Mouse (Mus musculus): ENCODE data around the gene Cideb. TPM values are rescaled to one million over a fixed set of nuclear protein-coding genes. Genes with fewer than 3 reads are reported as not detected.

The Cideb gene
- polyA plus RNA-seq, 3 experiments from 2014 or later, result not detected

DNA sequence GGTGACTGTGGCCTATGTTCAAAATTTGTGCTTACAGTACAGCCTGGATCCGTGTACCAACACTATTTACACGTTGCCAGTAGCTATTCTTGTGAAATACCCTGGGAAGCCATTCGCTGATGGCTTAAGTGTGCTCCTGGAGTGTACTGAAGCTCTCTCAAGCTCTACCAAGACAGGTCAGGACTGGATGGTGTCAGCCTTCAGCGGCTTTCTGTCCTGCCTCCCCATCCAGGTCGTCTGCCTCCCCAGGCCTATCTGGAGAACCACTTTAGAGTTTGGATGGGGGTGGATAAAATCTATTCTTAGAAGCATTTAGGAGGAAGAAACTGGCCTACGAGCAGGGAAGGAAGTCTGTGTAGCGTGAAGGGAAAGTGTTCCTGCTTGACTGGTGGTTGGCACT lies 4.9 kb upstream of the Cideb start:
- no peak for ATAC-seq

DNA sequence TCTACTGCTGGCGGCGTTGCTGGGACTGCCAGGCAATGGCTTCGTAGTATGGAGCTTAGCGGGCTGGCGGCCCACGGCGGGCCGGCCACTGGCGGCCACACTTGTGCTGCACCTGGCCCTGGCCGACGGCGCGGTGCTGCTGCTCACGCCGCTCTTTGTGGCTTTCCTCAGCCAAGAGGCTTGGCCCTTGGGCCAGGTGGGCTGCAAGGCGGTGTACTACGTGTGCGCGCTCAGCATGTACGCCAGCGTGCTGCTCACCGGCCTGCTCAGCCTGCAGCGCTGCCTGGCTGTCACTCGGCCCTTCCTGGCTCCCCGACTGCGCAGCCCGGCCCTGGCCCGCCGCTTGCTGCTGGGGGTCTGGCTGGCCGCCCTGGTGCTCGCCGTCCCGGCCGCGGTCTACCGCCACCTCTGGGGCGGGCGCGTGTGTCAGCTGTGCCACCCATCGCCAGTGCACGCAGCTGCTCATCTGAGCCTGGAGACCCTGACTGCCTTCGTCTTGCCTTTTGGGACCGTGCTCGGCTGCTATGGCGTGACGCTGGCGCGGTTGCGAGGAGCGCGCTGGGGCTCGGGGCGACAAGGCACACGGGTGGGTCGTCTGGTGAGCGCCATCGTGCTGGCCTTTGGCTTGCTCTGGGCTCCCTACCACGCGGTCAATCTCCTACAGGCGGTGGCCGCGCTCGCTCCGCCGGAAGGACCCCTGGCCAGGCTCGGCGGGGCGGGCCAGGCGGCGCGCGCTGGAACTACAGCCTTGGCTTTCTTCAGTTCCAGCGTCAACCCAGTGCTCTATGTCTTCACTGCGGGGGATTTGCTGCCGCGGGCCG lies 4.0 kb upstream of the Cideb start:
- ATAC-seq, result no peak

DNA sequence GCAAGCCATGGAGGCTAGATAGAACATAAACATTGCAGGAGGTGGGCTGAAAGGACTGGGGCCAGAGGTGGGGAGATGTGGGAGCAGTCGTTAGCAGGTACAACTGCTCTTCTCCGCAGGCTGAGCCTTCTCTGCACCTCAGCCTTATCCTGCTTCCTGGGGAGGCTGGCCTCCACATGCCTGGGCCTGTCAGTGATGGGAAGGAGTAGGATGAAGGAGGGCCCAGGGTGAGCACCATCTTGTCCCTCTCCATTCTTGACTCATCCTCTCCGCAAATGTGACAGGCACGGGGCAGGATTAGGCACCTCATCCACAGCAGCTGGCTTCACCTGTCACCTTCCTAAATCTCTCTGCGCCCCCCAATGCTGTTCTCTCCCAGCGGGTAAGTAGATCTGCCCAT lies 2.9 kb upstream of the Cideb start, which contains the start of gene Ltb4r2:
Ltb4r2 (plus strand) TSS at position 266 of the 400 bp plus-strand sequence.
- no peak for ATAC-seq

DNA sequence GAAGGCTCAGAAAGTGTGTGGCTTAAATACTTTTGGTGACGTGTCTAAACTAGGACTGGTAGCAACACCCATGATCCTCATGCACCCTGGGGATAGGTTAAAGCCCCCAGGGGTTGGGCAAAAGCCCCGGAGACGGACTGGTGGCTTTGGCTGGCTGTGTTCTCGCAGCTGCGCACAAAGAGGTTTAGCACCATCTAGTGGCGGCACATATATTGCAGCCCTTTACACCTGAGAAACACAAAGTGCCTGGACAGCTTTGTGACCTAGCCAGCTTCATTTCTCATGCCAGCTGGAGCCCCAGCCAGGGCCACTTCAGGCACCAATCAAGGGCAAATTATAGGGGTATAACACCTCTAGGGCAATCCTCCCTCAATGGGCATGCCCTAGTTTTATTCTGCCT lies 1.9 kb upstream of the Cideb start:
- peak; percentile 58 for ATAC-seq

DNA sequence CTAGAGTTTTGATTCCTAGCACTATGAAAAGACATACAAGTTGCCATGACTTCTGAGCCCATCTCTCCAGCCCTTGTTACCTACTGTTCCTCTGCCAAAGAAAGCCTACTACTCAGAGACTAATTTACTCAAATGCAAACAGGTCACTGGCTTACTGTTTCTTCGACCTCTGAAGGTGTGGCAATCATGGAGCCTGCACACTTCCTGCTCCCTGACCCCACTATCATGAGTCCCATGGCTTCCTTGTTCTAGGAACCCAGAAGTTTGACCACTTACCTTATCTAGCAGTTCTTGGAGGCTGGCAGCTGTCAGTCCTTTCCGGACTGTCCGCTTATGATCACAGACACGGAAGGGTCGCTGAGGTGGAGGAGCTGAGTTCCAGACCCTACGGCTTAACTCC lies 692 bp downstream of the Cideb start:
- no peak for ATAC-seq

DNA sequence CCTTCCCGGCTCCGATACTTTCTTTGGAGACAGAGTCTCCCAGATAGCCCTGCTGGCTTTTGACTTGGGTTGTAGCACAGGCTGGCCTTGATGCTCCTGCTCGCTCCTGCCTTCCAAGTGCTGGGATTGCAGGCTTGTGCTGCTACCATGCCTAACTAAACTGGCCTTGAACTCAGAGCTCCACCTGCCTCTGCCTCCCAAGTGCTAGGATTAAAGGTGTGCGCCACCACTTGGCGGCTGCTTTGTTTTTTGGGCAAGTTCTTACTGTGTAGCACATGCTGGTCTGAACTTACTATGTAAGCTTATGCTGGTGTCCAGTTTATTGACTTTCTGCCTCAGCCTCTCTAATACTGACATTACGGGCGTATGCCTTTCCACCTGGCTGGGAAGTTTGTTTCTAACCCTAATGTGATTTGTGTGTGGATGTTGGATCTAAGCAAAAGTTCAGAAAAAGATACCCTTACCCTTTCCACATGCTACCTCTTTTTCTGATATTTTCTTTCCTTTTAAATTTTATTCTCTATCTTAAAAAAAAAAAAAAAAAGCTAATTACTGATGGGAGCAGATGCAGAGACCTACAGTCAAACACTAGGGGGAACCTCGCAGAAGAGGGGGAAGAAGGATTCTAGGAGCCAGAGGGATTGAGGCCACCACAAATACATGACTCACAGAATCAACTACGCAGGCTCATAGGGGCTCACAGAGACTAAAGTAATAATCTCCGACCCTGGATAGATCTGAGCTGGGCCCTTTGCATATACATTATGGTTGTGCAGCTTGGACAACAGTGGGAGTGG lies 11.0 kb downstream of the Cideb start:
- ATAC-seq, result no peak

DNA sequence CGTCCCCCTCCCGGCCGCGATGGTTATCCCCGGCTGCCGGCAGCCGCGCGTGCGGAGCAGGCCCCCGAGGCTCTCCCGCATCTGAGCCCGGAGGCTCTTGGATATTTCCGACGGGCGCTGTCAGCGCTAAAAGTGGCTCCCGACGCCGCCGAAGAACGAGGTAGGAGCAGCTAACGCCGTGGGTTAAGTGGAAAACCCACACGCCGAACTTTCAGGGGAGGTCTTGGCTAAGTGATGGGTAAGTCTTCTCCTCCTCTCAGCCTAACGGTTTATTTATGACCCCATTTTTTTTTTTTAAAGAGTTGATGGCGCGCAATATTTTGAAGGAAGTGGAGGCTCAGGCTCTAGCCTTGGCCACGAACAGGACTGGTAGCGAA lies 12.4 kb downstream of the Cideb start:
- ATAC-seq, result peak; percentile 4

DNA sequence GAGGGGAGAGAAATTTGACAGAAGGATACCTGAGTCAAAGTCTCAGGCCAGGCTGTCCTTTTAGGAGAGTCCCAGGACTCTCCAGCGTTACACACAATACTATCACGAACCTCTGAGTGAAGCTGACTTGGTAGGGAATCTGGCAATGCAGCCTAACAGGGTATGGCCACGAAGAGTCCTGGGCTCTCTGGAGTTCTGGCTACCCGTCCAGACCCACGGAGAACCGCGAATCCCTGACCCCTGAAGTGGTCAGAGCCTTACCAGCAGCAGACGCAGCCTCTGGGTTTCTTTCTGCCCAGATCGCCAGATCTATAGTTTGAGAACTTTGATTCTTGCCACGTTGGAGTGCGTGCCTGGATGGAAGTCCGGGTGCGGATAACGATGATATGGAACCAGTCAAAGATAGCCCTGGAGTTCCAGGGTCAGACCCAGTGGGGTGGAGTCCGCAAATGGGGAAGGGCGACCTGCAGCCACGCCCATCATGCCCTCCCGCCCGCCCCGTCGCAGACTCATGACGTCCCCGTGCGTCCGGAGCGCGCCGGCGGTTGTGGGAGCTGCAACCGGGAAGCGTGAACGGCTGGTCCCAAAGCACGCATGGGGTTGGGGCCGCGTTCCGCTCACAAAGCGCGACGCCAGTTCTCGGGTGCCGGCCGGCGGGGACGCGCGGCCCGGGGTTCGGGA lies 12.9 kb downstream of the Cideb start, which contains the start of the genes Dhrs1 and Nop9:
Dhrs1 (minus strand) TSS at position 511 of the 681 bp plus-strand sequence.
Nop9 (plus strand) TSS at position 514 of the 681 bp plus-strand sequence.
- ATAC-seq, result peak; percentile 65

DNA sequence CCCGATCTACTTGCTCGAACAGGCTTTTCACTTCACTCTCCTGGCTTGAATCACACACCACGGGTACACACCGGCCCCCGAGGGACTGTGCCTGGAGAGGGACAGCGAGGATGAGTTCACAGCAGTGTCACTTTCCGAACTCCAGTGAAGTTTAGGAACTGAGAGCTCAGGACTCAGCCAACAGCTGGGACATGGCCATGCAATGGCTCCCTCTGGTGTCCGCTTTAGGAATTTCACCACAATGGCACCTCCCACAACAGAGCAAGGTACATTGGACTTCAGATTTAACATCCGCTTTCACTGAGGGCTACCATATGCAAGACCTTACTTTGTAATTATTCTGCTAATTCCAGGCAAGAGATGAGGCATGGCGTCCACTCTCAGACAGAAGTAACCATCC lies 14.5 kb downstream of the Cideb start:
- peak; percentile 75 for ATAC-seq

DNA sequence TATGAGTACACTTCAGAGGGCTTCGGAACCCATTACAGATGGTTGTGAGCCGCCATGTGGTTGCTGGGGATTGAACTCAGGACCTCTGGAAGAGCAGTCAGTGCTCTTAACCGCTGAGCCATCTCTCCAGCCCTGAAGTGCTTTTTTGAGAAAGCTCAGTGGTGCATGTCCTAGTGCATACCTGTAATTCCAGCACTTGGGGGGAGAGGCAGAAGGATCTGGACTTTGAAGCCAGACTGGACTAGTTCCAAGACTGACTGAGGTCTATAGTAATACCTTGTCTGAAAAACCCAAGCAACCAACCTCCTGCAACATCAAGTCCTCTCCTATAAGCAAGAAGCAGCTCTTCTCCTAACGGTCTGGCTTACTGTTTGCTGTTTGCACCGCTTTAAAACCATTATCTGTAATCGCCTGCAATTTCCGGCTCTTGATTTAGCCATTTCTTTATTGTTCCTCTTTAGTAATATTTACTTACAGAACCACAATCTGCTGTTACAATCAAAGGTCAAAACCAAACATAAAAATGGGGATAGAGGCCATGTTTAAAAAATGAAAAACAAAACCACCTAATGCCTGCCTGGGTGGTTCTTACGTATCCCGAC lies 21.1 kb downstream of the Cideb start:
- ATAC-seq, result no peak

DNA sequence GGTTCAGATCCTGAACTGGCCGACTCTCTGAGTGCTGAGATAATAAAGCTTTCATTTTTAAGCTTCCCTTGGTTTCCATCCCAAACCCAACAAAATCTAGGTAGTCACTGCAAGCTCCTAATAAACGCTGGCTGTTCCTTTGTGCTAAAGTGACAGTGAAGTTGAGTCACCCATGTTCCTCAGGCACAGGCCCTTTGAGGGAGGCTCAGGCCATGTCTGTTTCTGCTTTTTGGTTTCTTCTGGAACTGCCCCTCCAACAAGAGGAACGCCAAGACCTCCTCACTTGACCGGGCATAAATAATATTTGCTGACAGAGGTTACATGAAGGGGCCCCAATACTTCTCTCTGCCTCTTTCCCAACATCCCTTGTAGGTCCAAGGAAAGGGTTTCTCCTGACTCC lies 22.5 kb downstream of the Cideb start:
- ATAC-seq, result no peak

DNA sequence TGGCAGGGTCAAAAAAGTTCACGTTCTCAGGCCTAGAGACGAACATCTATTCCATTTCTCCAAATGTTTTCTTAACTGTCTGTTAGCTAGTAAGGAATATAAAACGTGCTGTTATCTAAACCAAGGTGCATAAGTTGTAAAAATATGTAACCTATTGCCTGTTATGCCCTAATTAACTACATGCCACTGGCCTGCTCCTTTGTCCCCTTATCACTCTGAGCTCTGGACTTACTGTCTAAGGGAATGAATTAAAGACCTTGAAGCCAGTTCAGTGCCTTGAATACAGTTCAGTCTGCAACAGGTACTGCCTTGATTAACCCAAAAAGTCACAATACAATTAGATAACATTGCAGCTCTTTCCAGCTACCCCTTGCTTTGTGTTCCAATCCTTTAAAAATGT lies 22.9 kb downstream of the Cideb start:
- ATAC-seq, result no peak

DNA sequence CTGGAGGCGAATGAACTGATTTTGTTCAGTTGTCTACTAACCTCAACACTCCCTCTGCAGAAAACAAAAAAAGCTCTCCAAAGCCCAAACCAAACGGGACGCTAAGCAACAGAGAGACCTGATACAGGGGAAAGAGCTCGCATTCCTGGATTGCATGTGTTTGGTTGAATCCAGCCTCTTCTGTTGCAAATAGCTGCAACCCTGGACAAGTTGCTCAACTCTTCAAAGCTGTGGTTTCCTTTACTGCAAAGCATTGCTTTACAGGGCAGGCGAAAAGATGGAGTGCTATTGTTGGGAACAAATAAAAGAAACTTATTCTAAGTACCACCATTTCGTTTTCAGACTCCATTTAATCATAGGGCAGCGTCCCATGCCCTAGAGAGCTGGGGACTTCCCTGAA lies 23.4 kb downstream of the Cideb start:
- ATAC-seq, result no peak

DNA sequence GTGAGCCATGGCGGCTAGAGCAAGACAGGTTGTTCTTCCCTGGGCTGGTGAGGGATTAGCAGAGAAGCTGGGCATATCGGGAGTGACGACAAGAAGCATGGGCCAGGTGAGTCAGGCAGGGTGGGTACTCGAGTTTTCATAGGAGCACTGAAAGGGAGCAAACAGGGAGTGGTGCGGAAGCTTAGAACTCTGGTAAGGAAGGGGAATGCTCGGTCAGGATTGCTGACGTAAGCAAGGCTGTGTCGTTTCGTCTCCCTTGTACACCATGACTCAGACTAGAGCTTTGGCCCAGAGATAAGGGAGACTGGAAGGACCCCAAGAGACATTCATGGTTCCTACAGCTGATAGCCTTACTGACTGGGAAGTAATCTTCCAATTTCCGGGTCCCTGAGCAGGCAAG lies 24.4 kb downstream of the Cideb start:
- no peak for ATAC-seq

DNA sequence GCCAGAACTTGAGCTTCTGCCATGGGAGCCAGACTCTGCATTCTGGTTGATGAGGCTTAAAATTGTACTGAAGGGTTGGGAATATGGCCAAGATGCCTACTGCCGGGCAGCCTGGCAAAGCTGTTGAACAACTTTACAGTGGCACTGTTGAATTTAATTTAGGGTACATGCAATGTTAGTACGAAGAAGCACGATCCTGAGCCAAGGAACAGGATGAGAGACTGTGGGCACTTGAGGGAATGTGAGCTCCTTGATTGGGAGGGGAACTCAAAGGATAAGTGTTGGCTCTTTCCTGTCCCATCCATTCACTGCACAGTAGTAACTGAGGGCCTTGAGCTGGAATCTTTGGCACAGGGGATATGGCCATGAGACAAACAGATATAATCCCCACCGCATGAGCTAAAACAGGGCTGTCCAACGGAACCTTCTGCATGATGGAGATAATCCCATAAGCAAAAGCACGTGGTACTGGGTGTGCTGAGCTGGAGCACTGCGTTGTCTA lies 27.7 kb downstream of the Cideb start:
- ATAC-seq, result no peak

DNA sequence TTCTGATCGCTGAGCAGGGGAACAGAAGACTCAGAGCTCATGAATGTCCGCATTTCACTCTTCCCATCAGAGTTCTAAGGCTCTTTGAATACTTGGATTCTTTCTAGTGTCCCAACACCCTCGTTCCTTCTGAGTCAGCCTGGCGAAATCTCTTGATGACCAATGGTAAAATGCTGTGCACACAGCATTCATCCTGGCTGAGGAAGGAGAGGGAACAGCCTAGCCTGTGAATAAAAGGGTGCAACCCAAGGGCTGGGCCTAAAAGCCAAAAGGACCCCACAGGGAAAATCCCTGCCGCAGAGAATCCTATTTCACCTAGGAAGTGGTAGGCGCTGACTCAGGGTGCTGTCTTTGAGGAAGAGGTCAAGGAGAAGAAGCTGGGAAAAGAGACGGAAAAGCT lies 28.1 kb downstream of the Cideb start:
- no peak for ATAC-seq

DNA sequence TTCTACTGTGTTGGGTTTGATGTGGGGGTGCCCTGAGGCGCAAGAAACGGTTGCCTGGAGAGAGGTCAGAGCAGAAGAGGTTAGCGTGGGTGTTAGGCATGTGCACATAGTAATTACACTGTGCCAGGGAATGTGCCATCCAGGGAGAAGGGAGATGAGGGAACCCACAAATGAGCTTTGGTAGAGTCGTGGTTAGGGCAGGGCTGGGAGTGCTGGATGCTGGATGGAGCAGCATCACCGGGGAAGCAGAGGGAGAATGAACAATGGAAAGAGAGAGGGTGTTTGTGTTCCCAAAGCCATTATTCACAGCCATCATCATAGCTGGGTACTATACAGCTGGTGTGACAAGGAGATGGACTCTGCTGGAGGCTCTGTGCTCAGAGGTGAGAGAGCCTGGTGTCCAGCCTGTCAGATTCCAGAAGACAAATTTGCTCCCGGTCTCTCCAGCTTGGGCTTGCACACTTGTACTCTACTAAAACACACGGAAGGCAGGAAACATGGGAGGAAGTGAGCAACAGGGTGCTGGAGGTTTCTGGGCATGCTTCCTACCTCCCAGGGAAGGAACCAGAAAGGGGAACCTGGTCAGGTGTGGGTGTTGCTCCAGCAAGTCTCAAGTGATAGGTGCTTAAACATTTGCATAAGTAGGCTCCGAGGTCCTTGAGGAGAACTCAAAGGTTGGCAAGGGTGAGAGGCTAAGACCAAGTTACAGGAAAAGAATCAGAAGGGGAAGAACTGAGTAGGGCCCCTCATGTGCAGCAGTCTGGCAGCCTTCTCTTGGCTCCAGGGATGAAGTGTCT lies 30.2 kb downstream of the Cideb start:
- no peak for ATAC-seq

DNA sequence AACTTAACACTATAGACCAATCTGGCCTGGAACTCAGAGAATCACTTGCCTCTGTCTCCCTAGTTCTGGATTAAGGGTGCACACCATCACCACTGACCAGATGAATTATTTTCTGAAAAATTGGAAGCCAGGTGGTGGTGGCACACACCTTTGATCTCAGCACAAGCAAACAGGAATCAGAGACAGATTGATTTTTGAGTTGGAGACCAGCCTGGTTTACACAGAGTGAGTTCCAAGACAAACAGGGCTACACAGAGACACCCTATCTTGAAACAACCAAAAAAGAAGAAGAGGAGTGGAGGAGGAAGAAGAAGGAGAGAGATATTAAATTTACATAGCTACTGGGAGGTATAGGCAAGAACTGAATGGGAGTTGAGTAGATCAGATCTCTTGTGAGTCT lies 32.0 kb downstream of the Cideb start:
- no peak for ATAC-seq

DNA sequence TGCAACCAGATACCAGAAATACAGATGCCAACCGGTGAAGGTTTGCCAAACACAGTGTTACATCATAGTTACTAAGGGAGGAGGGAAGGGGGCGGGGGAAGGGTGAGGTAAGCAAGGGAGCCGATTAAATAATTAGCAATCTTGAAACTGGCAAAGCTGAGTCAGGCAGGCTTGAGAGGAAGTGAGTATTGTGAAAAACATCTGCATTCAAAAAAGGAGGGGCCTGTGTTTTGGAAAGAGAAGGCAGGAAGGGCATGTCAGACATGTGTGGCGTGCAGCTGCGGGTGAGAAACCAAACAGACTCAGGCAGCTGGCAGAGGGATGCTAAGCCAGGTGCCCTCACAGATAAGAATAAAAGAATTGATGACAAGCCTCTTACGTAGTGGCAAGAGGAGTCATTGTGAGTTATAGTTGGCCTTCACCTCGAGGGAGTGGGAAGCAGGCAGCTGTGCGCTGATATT lies 33.8 kb downstream of the Cideb start:
- ATAC-seq, result peak; percentile 85

DNA sequence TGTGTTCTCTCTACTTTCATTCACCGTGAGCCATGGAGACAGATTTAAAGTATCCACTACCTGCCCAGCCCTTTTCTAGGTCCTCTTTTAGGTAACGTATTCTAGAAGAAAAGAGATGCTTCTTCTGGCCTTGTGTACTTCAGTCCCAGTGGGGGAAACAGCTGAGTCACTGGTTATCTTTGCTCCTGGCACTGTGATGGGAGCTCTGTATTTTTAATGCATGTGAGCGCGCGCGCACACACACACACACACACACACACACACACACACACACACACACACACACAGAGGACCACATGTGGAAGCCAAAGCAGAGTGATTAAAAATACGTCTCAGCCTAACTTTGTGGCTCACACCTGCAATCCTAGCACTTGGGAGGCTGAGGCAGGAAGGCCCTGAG lies 34.8 kb downstream of the Cideb start:
- no peak for ATAC-seq

DNA sequence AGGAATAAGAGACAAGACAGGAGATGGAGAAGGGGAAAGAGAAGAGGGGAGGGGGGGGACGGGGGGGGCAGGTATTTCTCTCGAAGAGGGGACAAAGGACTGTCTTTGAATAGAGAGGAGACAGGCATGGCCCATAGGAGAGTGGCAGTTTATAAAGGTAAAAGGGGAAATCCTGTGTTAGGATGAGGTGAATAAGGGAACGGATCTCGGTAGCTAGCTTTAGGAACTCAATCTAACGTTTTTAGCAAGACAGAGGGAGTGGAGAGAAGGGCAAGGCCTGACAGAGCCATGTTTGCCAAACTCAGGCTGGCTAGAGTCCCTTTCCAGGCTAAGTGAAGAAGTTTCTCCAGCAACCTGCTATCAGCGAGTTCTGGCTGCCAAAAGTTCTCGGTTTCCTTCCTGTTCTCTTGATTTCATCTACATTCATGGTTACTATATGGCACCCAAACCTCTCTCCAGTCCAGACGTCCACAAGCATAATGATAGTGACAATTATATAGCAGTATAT lies 35.8 kb downstream of the Cideb start:
- ATAC-seq, result no peak

Data from inflammation-experienced regulatory T-cells, adult 6 months (primary cell).